Mouse (Mus musculus) adrenal gland, postnatal 25 days (tissue): ENCODE results near the gene Cyb5r4. TPM values are rescaled to one million over a fixed set of nuclear protein-coding genes. Genes with fewer than 3 reads are reported as not detected.
"Not testable (repeated sequence)": the region's sequence is repeated elsewhere in the genome, so short reads cannot be mapped to it uniquely, and the experiment has no call there.

Experiments
- DNase-seq: peaks from one replicate; pipeline ENCODE4 v3.0.0; 2021; ENCODE audit warnings: mixed read lengths
- total RNA-seq: library from RNA; stranded (reverse); gene quantifications from 2 replicates; pipeline ENCODE4 v1.2.3, GENCODE M21; 2021

The Cyb5r4 gene
- total RNA-seq, 1 experiment from 2014 or later, result 44.0 TPM

GRCm38 (mm10) chr9:87025764-87026163 is 4.0 kb downstream of the Cyb5r4 start:
- DNase-seq, result no peak

- DNase-seq, result peak; percentile 38
Observed at GRCm38 (mm10) chr9:87027423-87028084, 5.7 kb downstream of the Cyb5r4 start.

DNA sequence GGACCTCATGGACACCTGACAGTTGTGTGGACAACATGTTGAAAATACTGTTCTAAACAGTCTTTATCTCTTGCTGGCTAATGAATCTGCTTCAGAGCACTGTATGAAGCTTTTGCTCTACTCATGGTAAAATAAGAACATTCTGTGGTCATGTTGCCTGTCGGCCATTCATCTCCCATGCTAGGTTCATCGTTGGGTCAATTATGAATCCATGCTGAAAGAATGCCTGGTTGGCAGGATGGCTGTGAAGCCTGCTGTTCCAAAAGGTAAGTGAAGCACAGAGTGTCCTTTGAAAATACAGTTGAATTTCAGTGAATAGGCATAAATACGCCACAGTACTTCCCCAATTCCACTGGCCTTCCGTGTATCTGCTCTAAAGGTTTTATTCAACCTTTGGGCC is 10.4 kb downstream of the Cyb5r4 start:
- DNase-seq, result no peak

DNA sequence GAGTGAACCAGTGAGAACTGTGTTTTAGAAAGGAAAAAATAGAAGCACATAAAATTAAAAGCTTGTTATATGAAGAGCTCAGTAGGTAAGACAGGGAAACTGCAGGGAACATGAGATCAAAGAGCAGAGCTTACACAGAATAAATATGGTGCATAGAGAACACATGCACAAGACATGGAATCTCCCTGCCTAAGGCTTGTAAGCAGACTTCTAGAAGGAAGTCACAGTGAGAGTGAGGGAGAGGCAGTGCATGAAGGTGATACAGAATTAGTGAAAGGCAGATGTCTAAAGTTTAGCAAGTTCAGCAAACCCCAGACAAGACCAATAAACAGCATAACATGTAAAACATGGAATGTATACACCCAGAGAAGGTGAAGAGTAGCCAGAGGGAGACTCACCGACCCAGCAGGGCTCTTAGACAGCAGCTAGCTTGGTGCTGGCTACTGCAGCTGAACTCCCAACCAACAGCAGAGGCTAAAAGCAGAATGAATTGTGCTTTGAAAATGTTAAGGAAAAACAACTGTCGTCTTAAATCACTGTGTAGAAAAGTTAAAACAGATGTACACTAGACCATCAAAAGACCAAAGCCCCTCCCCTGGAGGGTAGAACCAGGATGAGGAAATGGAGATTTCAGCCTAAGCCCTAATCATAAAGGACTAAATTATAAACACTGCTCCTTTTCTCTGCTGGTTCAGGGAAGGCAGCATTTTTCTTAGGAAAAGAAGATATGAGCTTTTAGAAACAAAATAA is 13.2 kb downstream of the Cyb5r4 start:
- DNase-seq, result no peak

DNA sequence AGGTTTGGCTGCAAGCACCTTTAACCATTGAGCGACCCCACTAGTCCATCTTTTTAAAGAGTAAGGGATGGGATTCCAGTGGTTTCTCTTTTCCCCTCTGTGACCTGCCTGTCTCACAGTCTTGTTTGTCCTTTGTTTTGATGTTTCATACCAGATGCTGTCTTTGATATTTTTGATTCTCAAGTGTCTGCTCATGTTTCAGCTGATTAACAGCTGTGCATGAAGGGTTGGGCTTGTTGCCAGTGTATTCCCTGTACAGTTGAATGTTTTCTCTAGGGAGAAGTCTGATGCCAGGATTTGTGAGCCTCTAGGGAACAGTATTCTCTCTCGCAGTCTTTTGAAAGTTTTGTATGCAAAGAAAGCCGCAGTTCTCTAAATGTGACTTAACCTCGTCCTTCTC is 27.6 kb downstream of the Cyb5r4 start:
- no peak for DNase-seq

DNA sequence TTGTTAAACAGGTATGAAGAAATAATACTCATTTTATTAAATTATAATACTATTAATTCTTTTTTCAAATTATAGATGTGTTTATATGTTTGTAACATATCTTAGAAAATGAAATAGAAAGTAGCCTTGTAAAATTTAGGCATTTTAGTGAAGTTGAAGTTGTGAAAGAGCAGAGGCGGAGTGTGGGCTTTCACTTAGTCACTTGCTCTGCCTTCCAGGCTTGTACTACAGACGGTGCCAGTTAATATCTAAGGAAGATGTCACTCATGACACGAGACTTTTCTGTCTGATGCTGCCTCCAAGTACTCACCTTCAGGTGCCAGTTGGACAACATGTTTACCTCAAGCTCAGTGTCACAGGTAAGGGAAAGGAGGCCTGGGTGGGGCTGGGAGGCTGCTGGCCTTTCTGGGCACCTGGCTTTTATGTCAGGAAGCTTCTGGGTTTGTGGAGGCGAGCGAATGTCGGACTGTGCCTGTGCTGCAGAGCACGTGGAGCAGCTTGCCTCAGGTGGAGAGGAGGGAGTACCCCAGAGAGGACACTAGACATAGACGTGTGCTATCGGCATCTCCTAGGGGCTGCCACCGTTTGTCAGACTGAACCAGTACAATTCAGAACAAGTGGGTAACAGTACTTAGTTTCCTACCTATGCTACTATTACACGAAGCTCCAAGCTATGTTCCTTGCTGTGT is 33.9 kb downstream of the Cyb5r4 start:
- DNase-seq, result no peak

DNA sequence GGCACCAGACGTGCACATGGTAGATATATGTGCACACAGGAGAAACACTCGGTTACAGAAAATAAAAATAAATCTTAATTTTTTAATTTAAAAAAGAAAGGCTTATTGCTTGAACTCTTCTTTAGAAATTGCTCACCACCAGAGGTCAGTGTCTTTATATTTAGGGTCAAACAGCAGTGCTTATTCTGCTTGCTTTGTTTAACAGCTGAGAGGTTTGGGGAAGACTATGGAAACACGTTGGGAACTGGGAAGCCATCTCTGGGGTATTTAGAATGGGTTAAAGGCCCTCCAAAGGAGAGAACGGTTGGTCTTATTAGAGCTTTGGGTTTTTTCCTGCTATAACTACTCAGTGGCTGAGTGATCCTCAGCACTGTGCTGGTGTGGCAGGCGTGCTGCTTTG is 40.5 kb downstream of the Cyb5r4 start:
- DNase-seq, result no peak

DNA sequence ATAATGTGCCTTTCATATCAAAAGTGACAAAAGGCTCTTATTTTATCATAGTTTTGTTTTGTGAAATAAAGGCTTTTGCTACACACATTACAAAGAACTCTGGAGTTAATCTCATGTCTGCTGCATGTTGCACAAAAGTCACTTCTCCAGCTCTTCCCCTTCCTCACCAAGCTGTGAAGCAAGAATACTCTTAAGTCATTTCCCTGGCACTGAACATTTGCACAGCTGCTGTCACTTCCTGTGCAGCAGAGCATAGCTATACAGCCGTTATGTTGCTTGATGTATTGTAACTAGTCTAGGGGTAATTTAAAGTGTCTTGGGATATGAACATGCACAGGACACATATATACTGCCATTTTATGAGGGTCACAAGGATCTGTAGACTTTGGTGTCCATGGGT is 46.3 kb downstream of the Cyb5r4 start:
- no peak for DNase-seq

DNA sequence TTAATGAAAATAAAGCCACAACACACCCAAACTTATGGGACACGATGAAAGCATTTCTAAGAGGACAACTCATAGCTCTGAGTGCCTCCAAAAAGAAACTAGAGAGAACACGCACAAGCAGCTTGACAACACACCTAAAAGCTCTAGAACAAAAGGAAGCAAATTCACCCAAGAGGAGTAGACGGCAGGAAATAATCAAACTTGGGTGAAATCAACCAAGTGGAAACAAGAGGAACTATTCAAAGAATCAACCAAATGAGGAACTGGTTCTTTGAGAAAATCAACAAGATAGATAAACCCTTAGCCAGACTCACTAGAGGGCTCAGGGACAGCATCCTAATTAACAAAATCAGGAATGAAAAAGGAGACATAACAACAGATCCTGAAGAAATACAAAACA is 49.8 kb downstream of the Cyb5r4 start:
- not testable (repeated sequence) for DNase-seq

DNA sequence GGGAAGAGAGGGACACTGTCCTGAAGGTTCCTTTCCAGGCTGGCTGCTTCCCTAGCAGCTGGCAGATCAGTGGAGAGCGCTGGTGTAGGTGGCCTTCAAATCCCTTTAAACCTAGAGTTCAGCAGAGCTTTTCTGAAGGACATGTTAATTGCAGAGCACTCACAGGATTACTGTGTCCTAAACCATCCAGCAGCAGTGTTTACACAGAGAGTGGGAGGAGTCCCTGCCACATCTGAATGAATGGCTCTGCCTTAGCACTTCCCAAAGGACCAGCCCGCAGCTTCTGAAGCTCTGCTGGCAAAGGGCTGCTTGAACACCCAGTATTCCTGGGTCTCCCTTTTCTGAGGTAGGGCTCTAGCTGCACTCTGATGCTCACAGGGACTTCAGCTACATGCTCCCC is 56.1 kb downstream of the Cyb5r4 start:
- DNase-seq, result no peak

DNA sequence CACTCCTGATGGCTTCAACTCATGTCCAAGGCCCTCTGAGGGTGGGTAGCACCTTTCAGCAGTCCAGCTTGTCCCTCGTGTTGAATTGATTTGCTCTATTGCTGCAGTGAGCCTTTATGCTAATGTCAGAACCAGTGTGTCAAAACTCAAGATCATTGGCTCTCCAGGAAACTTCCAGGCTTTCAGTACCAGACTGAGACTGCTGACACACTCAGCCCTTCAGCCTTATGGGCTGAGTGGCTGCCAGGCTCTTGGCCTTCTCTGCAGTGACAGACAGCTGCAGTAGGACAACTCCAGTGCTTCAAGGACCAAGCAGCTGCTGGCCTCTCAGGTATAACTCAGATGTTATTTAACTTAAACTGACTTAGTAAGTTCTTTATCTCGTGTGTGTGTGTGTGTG is 57.7 kb downstream of the Cyb5r4 start:
- peak; percentile 11 for DNase-seq

DNA sequence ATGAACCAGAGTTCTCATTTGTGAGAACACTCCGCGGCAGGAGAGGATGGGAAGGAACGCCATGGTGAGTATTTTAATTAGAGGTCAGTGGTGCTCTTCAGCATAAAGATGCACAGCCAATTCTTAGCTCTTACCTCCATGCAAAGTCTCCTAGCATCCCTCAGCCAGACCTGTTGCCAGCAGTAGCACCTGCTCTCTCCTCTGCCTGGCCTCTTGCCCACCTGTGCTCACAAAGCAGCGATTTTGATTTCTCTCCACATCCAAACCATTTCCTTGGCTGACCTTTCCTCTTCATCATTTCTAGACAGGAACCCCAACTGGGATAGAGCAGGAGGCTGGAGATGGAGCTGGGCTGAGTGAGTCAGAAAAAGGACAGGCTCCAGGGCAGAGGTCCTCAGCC is 65.2 kb downstream of the Cyb5r4 start:
- no peak for DNase-seq

DNA sequence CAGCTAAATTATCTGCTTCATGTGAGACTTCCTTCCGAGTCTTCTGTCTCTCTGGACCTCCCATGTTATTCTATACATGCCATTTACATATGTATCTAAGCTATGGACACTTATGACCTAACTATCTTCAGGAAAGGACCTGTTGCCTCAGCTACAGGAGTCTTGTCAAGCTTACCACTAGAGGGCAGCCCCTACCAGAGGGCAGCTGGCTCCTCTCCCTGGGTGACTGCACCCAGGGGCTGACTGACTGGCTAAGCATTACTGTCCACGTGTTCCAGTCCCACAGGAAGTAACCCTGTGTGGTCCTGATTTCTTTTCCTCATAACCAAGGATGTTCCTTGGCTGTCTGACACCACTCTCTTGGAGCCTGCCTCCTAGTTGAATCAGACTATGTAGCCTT is 76.2 kb downstream of the Cyb5r4 start:
- DNase-seq, result peak; percentile 54

GRCm38 (mm10) chr9:87115019-87115418 is 93.2 kb downstream of the Cyb5r4 start:
- DNase-seq, result no peak

- DNase-seq, result no peak
Observed at GRCm38 (mm10) chr9:87115456-87115931, 93.7 kb downstream of the Cyb5r4 start.

- no peak for DNase-seq
Observed at GRCm38 (mm10) chr9:87115978-87116377, 94.2 kb downstream of the Cyb5r4 start.

DNA sequence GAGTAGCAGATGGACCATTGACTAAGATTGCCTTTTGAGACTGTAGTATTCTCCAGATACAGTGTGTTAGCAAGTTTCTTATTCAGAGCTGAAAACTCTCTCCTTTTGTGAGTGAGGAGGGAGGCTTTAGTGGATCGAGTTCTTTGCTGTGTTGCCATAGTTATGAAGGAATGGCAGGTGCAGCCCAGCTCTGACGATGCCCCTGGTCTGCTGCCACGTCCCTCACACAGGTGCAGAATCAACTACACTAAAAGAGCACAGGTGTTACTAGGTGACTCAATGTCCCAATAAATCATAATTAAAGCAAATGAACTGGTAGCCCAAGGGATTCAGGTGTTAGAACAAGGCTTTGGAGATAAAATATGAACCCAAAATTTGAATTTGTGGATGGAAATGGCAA is 97.2 kb downstream of the Cyb5r4 start:
- DNase-seq, result no peak

DNA sequence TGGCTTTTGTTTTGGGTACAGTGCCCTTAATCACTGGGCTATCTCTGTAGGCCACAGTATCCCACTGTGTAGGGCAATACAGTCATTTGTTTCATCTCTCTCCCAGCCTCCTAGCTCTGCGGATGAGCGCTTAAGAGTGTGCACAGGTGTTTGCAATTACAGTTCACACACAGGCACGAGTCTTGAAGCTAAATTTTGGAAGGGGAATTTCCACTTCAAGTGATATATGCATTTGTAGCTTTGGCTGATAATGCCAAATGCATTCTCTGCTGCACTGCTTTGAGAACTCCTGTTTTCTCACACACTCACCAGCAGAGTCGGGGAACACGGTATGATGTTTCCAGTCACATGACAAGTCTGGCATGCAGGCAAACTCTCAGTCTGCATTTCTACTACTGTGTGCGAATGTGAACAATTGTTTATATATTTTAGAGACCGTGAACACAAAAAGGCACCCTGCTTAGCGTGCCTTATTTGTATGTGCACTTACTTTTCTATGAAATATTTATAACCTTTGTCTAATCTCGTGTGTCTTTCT is 100.2 kb downstream of the Cyb5r4 start:
- DNase-seq, result no peak

GRCm38 (mm10) chr9:87127046-87127445 is 105.2 kb downstream of the Cyb5r4 start:
- not testable (repeated sequence) for DNase-seq
